Mouse (Mus musculus): ENCODE measurements at regions not wholly inside any gene's neighbourhood (a gene's known extent, or its start where the extent isn't known, plus 50 kb on each side); places are given as distances from the start of the nearest gene placed in this dataset.

DNA sequence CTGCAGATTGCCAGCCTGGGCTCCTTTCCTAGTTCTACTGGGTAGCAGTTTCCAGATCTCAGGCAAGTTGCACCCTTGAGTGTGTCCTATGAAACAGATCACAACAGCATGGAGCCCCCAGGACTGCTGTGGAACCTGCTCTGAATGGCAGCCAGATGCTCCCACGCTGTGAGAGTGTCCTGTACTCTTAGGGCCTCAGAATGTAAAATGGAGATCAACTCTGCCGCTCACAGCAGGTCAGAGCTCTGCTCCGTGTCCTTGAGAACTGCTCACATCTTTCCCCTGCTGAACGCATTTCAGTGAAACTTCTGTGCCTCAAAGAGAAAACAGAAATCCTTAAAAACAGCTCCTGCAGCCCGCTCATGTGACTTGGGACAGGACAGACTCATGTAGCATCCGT lies 203.7 kb upstream of the Nlrp1b start:
- TF ChIP-seq POLR2A (IDR thresholded peaks at IDR 0.05; ENCODE audit: borderline replicate concordance, low read depth, low read length) (no peak), CTCF (IDR thresholded peaks at IDR 0.05; ENCODE audit: low read depth, low read length) (no peak)
- Histone ChIP-seq H3K27ac (ENCODE audit: insufficient read depth, low read depth, low read length) (no peak overlapping the region), H3K4me3 (ENCODE audit: insufficient read depth, low read length) (no peak overlapping the region), H3K4me1 (ENCODE audit: control insufficient read depth, insufficient read depth, low read length) (no peaks in the 10 kb centered on the region)

GRCm38 (mm10) chr11:71434886-71435285 lies 204.4 kb upstream of the Nlrp1b start:
- Histone ChIP-seq H3K27ac (ENCODE audit: insufficient read depth, low read depth, low read length) (no peak overlapping the region), H3K4me1 (ENCODE audit: control insufficient read depth, insufficient read depth, low read length) (no peaks in the 10 kb centered on the region), H3K4me3 (ENCODE audit: insufficient read depth, low read length) (no peak overlapping the region)
- TF ChIP-seq POLR2A (IDR thresholded peaks at IDR 0.05; ENCODE audit: borderline replicate concordance, low read depth, low read length) (no peak), CTCF (IDR thresholded peaks at IDR 0.05; ENCODE audit: low read depth, low read length) (no peak)

DNA sequence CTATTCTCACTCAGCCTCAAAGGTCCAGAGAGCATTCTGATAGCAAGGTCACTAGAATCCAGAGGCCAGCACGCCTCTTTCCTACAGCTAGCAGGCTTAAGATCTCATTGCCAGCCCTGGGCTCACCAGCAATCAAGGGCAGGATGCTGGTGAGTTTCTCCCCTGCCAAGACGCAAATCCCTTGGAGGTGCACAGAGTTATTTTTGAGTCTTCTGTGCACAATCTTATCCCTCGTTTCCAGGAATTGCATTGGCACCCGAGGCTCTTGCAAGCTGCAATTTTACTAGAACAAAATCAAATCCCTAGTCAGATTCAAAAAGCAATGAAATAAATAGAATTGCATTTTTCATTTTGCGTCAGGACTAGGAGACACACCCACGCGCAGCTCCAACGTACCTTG lies 205.2 kb upstream of the Nlrp1b start:
- Histone ChIP-seq H3K4me3 (ENCODE audit: insufficient read depth, low read length) (no peak overlapping the region), H3K4me1 (ENCODE audit: control insufficient read depth, insufficient read depth, low read length) (no peaks in the 10 kb centered on the region)

GRCm38 (mm10) chr11:71436335-71436734 lies 205.8 kb upstream of the Nlrp1b start:
- H3K4me3 ChIP-seq (ENCODE audit: insufficient read depth, low read length): no peak overlapping the region
- H3K4me1 ChIP-seq (ENCODE audit: control insufficient read depth, insufficient read depth, low read length): no peaks in the 10 kb centered on the region
- no peak overlapping the region for H3K27ac ChIP-seq (ENCODE audit: insufficient read depth, low read depth, low read length)
- TF ChIP-seq CTCF (IDR thresholded peaks at IDR 0.05; ENCODE audit: low read depth, low read length) (no peak), POLR2A (IDR thresholded peaks at IDR 0.05; ENCODE audit: borderline replicate concordance, low read depth, low read length) (no peak)

More for the DNA sequence above, 205.2 kb upstream of the Nlrp1b start:
- H3K27ac ChIP-seq (ENCODE audit: insufficient read depth, low read depth, low read length): no peak overlapping the region
- no peak for TF ChIP-seq POLR2A (IDR thresholded peaks at IDR 0.05; ENCODE audit: borderline replicate concordance, low read depth, low read length)
- no peak for TF ChIP-seq CTCF (IDR thresholded peaks at IDR 0.05; ENCODE audit: low read depth, low read length)

GRCm38 (mm10) chr11:71436801-71437200 lies 206.3 kb upstream of the Nlrp1b start:
- Histone ChIP-seq H3K4me3 (ENCODE audit: insufficient read depth, low read length) (no peak overlapping the region), H3K27ac (ENCODE audit: insufficient read depth, low read depth, low read length) (no peak overlapping the region), H3K4me1 (ENCODE audit: control insufficient read depth, insufficient read depth, low read length) (no peaks in the 10 kb centered on the region)
- no peak for TF ChIP-seq CTCF (IDR thresholded peaks at IDR 0.05; ENCODE audit: low read depth, low read length)
- no peak for TF ChIP-seq POLR2A (IDR thresholded peaks at IDR 0.05; ENCODE audit: borderline replicate concordance, low read depth, low read length)

- no peak for TF ChIP-seq CTCF (IDR thresholded peaks at IDR 0.05; ENCODE audit: low read depth, low read length)
- TF ChIP-seq POLR2A (IDR thresholded peaks at IDR 0.05; ENCODE audit: borderline replicate concordance, low read depth, low read length): no peak
- H3K27ac ChIP-seq (ENCODE audit: insufficient read depth, low read depth, low read length): no peak overlapping the region
- H3K4me1 ChIP-seq (ENCODE audit: control insufficient read depth, insufficient read depth, low read length): no peaks in the 10 kb centered on the region
- H3K4me3 ChIP-seq (ENCODE audit: insufficient read depth, low read length): no peak overlapping the region
These were observed 209.3 kb upstream of the Nlrp1b start for GRCm38 (mm10) chr11:71439871-71440270.

DNA sequence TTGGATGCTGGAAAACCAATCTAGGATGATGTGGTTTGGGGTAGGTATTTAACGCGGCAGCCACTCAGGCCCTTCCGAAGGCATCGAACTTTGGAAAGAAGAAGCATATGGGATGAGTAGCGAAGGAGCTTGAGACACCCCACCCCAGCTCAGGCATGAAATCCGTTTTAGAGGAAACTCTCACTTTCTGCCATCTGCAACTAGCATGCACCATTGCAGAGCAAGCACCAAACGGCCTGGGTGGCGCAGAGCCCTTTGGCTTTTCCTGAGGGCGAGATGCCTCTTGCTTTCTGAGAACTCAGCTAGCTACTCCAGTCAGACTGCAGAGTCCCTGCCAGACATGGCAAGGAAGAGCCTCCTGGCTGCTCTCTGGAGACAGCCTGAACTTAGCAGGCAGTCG lies 209.9 kb upstream of the Nlrp1b start:
- no peak overlapping the region for H3K4me3 ChIP-seq (ENCODE audit: insufficient read depth, low read length)
- no peak overlapping the region for H3K27ac ChIP-seq (ENCODE audit: insufficient read depth, low read depth, low read length)
- no peaks in the 10 kb centered on the region for H3K4me1 ChIP-seq (ENCODE audit: control insufficient read depth, insufficient read depth, low read length)
- no peak for TF ChIP-seq POLR2A (IDR thresholded peaks at IDR 0.05; ENCODE audit: borderline replicate concordance, low read depth, low read length)
- TF ChIP-seq CTCF (IDR thresholded peaks at IDR 0.05; ENCODE audit: low read depth, low read length): no peak

GRCm38 (mm10) chr11:71444056-71444455 lies 213.5 kb upstream of the Nlrp1b start:
- TF ChIP-seq CTCF (IDR thresholded peaks at IDR 0.05; ENCODE audit: low read depth, low read length) (no peak), POLR2A (IDR thresholded peaks at IDR 0.05; ENCODE audit: borderline replicate concordance, low read depth, low read length) (no peak)
- Histone ChIP-seq H3K4me3 (ENCODE audit: insufficient read depth, low read length) (no peak overlapping the region), H3K4me1 (ENCODE audit: control insufficient read depth, insufficient read depth, low read length) (no peaks in the 10 kb centered on the region), H3K27ac (ENCODE audit: insufficient read depth, low read depth, low read length) (no peak overlapping the region)

DNA sequence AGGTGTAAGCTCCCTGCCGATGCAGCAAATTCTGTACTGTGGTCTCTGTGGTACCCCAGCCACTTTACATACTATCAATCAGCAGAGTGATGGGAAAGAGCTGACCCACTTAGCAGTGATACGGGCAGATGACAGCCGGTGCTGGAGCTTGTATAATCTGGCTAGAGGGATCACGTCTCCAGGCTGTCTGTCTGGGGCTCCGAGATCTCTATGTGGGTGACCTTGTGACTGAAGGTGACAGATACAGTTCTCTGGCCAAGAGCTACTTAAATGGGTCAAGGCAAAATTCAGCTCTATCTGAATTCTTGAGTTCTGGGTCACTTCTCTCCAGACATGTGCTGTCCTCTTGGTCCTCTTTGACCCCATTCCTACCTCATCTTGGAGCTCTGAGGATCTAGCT lies 216.1 kb upstream of the Nlrp1b start:
- Histone ChIP-seq H3K4me1 (ENCODE audit: control insufficient read depth, insufficient read depth, low read length) (no peaks in the 10 kb centered on the region), H3K4me3 (ENCODE audit: insufficient read depth, low read length) (no peak overlapping the region), H3K27ac (ENCODE audit: insufficient read depth, low read depth, low read length) (no peak overlapping the region)
- TF ChIP-seq POLR2A (IDR thresholded peaks at IDR 0.05; ENCODE audit: borderline replicate concordance, low read depth, low read length) (no peak), CTCF (IDR thresholded peaks at IDR 0.05; ENCODE audit: low read depth, low read length) (no peak)

- no peak overlapping the region for H3K27ac ChIP-seq (ENCODE audit: insufficient read depth, low read depth, low read length)
- H3K4me3 ChIP-seq (ENCODE audit: insufficient read depth, low read length): no peak overlapping the region
- TF ChIP-seq CTCF (IDR thresholded peaks at IDR 0.05; ENCODE audit: low read depth, low read length): no peak
- no peaks in the 10 kb centered on the region for H3K4me1 ChIP-seq (ENCODE audit: control insufficient read depth, insufficient read depth, low read length)
These were observed 217.6 kb upstream of the Nlrp1b start for GRCm38 (mm10) chr11:71447841-71448745.
